Mouse (Mus musculus): ENCODE data around the gene Cel.

DNA sequence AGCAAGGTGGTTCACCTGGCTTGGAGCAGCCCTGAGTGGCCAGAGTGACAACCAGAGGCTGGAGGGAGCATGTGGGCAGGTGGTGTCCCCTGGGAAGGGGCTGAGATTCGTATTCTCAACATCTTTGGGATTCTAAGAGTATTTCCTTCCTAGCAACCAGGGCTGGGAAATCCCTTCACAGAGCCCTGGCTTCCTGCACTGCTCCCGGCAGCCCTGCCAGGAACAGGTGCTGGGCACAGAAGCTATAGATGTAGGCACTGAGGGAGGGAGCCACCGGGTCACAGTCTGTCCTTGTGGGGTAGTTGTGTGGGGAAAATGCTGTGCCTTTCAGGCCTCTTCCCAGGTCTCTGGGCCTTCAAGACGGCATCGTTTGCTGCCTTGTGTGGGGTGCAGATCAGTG, 42.6 kb downstream of the Cel start:
- TF ChIP-seq CHD1 (IDR thresholded peaks at IDR 0.05; ENCODE audit: low read depth, low read length) (no peak), ZMIZ1 (IDR thresholded peaks at IDR 0.05; ENCODE audit: low read depth, low read length) (no peak), ZNF384 (IDR thresholded peaks at IDR 0.05; ENCODE audit: low read depth, low read length) (no peak), MYB (IDR thresholded peaks at IDR 0.05; ENCODE audit: low read depth, low read length) (no peak), CTCF (IDR thresholded peaks at IDR 0.05 in 2 of 3, conservative IDR thresholded peaks at IDR 0.05 in 1 of 3; ENCODE audit: control insufficient read depth in 1 of 3, insufficient read depth in 1 of 3, low read depth in 2 of 3, low read length in 3 of 3, poor library complexity in 1 of 3, severe bottlenecking in 1 of 3) (no peak), ZC3H11A (IDR thresholded peaks at IDR 0.05; ENCODE audit: low read depth, low read length) (no peak), EP300 (IDR thresholded peaks at IDR 0.05; ENCODE audit: low read depth in 1 of 2, low read length in 2 of 2) (no peak), RCOR1 (IDR thresholded peaks at IDR 0.05; ENCODE audit: low read depth, low read length) (no peak), ETS1 (IDR thresholded peaks at IDR 0.05; ENCODE audit: low read depth, low read length) (no peak), MXI1 (IDR thresholded peaks at IDR 0.05; ENCODE audit: low read depth, low read length) (no peak), POLR2AphosphoS2 (IDR thresholded peaks at IDR 0.05; ENCODE audit: low read length) (no peak), TCF12 (IDR thresholded peaks at IDR 0.05; ENCODE audit: low read depth, low read length) (no peak), JUND (IDR thresholded peaks at IDR 0.05; ENCODE audit: low read depth, low read length) (no peak), BHLHE40 (IDR thresholded peaks at IDR 0.05; ENCODE audit: borderline replicate concordance, low read depth, low read length) (no peak)
